Mouse (Mus musculus): Measurements from ENCODE around the gene Olfr1299. TPM values are rescaled to one million over a fixed set of nuclear protein-coding genes. Genes with fewer than 3 reads are reported as not detected.

The Olfr1299 gene
- polyA plus RNA-seq (2014; fragmentation: Illumina TruSeq; extraction: RNeasy Lipid Tissue Mini Kit (QIAGEN cat#74804)) = not detected

DNA sequence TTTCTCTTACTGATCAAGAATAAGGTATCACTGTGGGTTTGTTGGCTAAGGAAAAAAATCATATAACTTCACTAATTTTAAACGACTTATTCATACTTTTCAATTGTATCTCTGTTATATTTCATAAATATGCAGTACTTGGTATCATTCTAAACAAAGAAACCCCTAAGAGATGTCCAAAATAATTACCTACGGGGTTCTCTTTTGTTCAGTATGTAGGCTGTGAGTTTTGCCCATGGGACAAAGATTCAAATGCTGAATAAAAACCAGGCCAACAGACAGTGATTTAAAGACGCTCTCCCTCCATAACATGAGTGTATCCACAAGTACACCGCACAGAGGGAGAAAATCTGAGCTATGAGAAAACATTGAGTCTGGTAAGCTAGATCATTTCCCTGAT, at the start of gene Olfr1299:
Gene Olfr1299, plus strand, starts transcription at position 301 of the 400 bp plus-strand sequence.

DNA sequence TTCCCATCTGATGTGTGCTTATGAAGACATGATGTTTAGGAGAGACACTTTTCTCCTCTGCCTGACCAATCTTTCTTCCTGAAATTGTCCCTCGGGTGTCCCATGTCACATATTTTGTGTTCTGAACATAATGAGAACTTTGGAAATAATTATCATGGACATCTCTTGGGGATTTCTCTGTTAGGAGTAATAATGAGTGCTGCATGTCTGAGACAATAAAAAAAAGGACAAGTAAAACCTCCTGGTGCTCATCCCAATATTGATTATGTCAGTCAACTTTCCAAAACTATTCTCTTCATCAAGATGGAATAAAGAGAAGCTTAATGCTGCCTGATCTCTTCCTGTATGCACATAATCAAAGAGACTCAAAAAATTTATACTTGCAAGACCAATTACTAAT, 34.8 kb upstream of the Olfr1299 start, which contains the start of gene Olfr1297:
Gene Olfr1297, minus strand, starts transcription at position 101 of the 400 bp plus-strand sequence.

DNA sequence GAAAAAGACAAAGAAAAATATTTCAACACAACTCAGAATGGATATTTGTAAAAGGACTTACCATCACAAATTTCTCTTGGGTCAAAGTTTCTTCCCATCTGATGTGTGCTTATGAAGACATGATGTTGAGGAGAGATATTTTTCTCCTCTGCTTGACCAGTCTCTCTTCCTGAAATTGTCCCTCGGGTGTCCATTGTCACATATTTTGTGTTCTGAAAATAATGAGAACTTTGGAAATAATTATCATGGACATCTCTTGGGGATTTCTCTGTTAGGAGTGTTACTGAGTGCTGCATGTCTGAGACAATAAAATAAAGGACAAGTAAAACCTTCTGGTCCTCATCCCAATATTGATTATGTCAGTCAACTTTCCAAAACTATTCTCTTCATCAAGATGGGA, 12.1 kb upstream of the Olfr1299 start, which contains the start of gene Olfr1298:
Gene Olfr1298, minus strand, starts transcription at position 101 of the 400 bp plus-strand sequence.

Other genes with a start within 250 kb of the Olfr1299 start
- not detected for gene Olfr1286, start 238.3 kb upstream of the Olfr1299 start, polyA plus RNA-seq (2014; fragmentation: Illumina TruSeq; extraction: RNeasy Lipid Tissue Mini Kit (QIAGEN cat#74804))
- not detected for gene Olfr1287, start 212.3 kb upstream of the Olfr1299 start, polyA plus RNA-seq (2014; fragmentation: Illumina TruSeq; extraction: RNeasy Lipid Tissue Mini Kit (QIAGEN cat#74804))
- not detected for gene Olfr1288, start 187.3 kb upstream of the Olfr1299 start, polyA plus RNA-seq (2014; fragmentation: Illumina TruSeq; extraction: RNeasy Lipid Tissue Mini Kit (QIAGEN cat#74804))
- gene Olfr1289, start 180.6 kb upstream of the Olfr1299 start, polyA plus RNA-seq (2014; fragmentation: Illumina TruSeq; extraction: RNeasy Lipid Tissue Mini Kit (QIAGEN cat#74804)) = not detected
- not detected for gene Olfr1290, start 167.6 kb upstream of the Olfr1299 start, polyA plus RNA-seq (2014; fragmentation: Illumina TruSeq; extraction: RNeasy Lipid Tissue Mini Kit (QIAGEN cat#74804))
- gene Olfr1291-ps1, start 164.2 kb upstream of the Olfr1299 start, polyA plus RNA-seq (2014; fragmentation: Illumina TruSeq; extraction: RNeasy Lipid Tissue Mini Kit (QIAGEN cat#74804)) = not detected
- not detected for gene Olfr1293-ps, start 136.2 kb upstream of the Olfr1299 start, polyA plus RNA-seq (2014; fragmentation: Illumina TruSeq; extraction: RNeasy Lipid Tissue Mini Kit (QIAGEN cat#74804))
- gene Olfr1294, start 121.1 kb upstream of the Olfr1299 start, polyA plus RNA-seq (2014; fragmentation: Illumina TruSeq; extraction: RNeasy Lipid Tissue Mini Kit (QIAGEN cat#74804)) = not detected
- gene Olfr1295, start 91.7 kb upstream of the Olfr1299 start, polyA plus RNA-seq (2014; fragmentation: Illumina TruSeq; extraction: RNeasy Lipid Tissue Mini Kit (QIAGEN cat#74804)) = not detected
- not detected for gene Olfr1297, start 34.9 kb upstream of the Olfr1299 start, polyA plus RNA-seq (2014; fragmentation: Illumina TruSeq; extraction: RNeasy Lipid Tissue Mini Kit (QIAGEN cat#74804))
- not detected for gene Olfr1298, start 12.2 kb upstream of the Olfr1299 start, polyA plus RNA-seq (2014; fragmentation: Illumina TruSeq; extraction: RNeasy Lipid Tissue Mini Kit (QIAGEN cat#74804))
- not detected for gene Olfr1301, start 89.6 kb downstream of the Olfr1299 start, polyA plus RNA-seq (2014; fragmentation: Illumina TruSeq; extraction: RNeasy Lipid Tissue Mini Kit (QIAGEN cat#74804))
- not detected for gene Olfr1302, start 116.0 kb downstream of the Olfr1299 start, polyA plus RNA-seq (2014; fragmentation: Illumina TruSeq; extraction: RNeasy Lipid Tissue Mini Kit (QIAGEN cat#74804))
- not detected for gene Olfr1303, start 158.9 kb downstream of the Olfr1299 start, polyA plus RNA-seq (2014; fragmentation: Illumina TruSeq; extraction: RNeasy Lipid Tissue Mini Kit (QIAGEN cat#74804))
- gene Olfr1305, start 215.7 kb downstream of the Olfr1299 start, polyA plus RNA-seq (2014; fragmentation: Illumina TruSeq; extraction: RNeasy Lipid Tissue Mini Kit (QIAGEN cat#74804)) = not detected

Measured in ovary, adult 10 weeks (tissue).